Mouse (Mus musculus) myocyte (in vitro differentiated cells): ENCODE measurements at regions not wholly inside any gene's neighbourhood (a gene's known extent, or its start where the extent isn't known, plus 50 kb on each side); places are given as distances from the start of the nearest gene placed in this dataset.

Source experiments
- CEBPB ChIP-seq: IDR thresholded peaks from 2 replicates; pipeline ENCODE4 v1.6.1; 2011; ENCODE audit warnings: mild to moderate bottlenecking, moderate library complexity; ENCODE audit not compliant: poor library complexity, insufficient read depth, severe bottlenecking
- E2F4 ChIP-seq: IDR thresholded peaks from one replicate; pipeline ENCODE4 v1.6.1; 2011; ENCODE audit warnings: mild to moderate bottlenecking, control low read depth, moderate library complexity; ENCODE audit not compliant: insufficient read depth
- MAX ChIP-seq: IDR thresholded peaks from one replicate; pipeline ENCODE4 v1.6.1; 2011; ENCODE audit warnings: low read depth, mild to moderate bottlenecking, control low read depth
- MYOD1 ChIP-seq, 3 experiments: IDR thresholded peaks; one replicate each; pipeline ENCODE4 v1.6.1; 2011; ENCODE audit warnings: control low read depth in 2 of 3, low read depth in 2 of 3, mild to moderate bottlenecking in 2 of 3, moderate library complexity in 1 of 3; ENCODE audit not compliant: insufficient read length in 2 of 3, control insufficient read depth in 1 of 3
- MYOG ChIP-seq, 3 experiments: IDR thresholded peaks; one replicate each; pipeline ENCODE4 v1.6.1; 2011; ENCODE audit warnings: control low read depth in 2 of 3, low read depth in 2 of 3, mild to moderate bottlenecking in 2 of 3; ENCODE audit not compliant: insufficient read length in 2 of 3, control insufficient read depth in 1 of 3, insufficient read depth in 1 of 3
- POLR2A ChIP-seq: IDR thresholded peaks from one replicate; pipeline ENCODE4 v1.6.1; 2011; ENCODE audit warnings: low read depth, mild to moderate bottlenecking, control low read depth, moderate library complexity; ENCODE audit not compliant: insufficient read length
- POLR2AphosphoS2 ChIP-seq: IDR thresholded peaks from one replicate; pipeline ENCODE4 v1.6.1; 2011; ENCODE audit warnings: low read depth, control low read depth; ENCODE audit not compliant: insufficient read length
- REST ChIP-seq: IDR thresholded peaks from one replicate; pipeline ENCODE4 v1.6.1; 2011; ENCODE audit warnings: mild to moderate bottlenecking, control low read depth, moderate library complexity; ENCODE audit not compliant: insufficient read depth, insufficient read length
- TCF12 ChIP-seq: IDR thresholded peaks from one replicate; pipeline ENCODE4 v1.6.1; 2011; ENCODE audit warnings: mild to moderate bottlenecking, control low read depth; ENCODE audit not compliant: poor library complexity, insufficient read depth, severe bottlenecking
- USF1 ChIP-seq: IDR thresholded peaks from one replicate; pipeline ENCODE4 v1.6.1; 2011; ENCODE audit warnings: low read depth, mild to moderate bottlenecking, control low read depth, moderate library complexity

- no peak for TF ChIP-seq POLR2A
- TF ChIP-seq MAX = no peak
- no peak for TF ChIP-seq USF1
- no peak for TF ChIP-seq E2F4
- no peak for TF ChIP-seq MYOD1 (IDR thresholded peaks at IDR 0.05; ENCODE audit: control insufficient read depth in 1 of 3, insufficient read length in 2 of 3, low read depth in 2 of 3)
- no peak for TF ChIP-seq TCF12
- no peak for TF ChIP-seq REST
- TF ChIP-seq POLR2AphosphoS2 = no peak
- no peak for TF ChIP-seq MYOG (IDR thresholded peaks at IDR 0.05; ENCODE audit: control insufficient read depth in 1 of 3, insufficient read depth in 1 of 3, insufficient read length in 2 of 3, low read depth in 2 of 3)
- TF ChIP-seq CEBPB = no peak
Observed at GRCm38 (mm10) chr1:80073950-80074349, 144.3 kb downstream of the Fam124b start.
